Mouse (Mus musculus): ENCODE results near the gene Rbm47. TPM values are rescaled to one million over a fixed set of nuclear protein-coding genes. Genes with fewer than 3 reads are reported as not detected.
A peak's percentile ranks its signal among the peaks of the same experiment; 100 is the strongest.

Rbm47 gene
- polyA plus RNA-seq, 1 experiment from 2014 or later, result 70.7 TPM

DNA sequence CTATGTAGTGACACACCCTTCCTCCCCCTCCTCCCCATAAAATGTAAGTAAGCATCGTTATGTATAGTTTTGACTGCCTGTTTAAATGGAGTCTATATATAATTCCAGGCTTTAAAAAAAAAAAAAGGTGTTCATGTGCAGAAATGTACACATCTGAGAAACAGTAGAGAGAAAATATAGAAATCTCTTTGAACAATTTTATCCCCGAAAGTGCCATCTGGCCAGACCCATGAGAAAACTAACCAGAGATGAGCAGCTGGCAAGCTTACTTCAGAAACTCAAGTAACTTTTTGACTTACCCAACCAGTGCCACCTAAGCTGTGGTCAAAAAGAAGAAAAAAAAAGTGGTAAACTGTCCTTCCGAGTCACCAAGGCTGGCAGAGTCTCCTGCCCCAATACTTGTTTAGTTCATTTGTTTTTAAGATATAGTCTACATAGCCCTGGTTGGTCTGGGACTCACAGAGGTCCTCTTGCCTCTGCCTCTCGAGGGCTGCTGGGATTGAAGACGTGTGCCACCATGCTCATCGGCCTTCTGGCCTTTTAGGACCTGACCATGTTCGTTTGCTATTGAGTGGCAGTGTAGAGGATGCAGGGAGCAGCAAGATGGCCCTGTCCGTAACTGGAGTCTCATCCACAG is 4.3 kb downstream of the Rbm47 start:
- H3K27ac ChIP-seq (replicated peaks), result no peak overlapping the region
- H3K4me1 ChIP-seq (replicated peaks; ENCODE audit: control insufficient read depth, insufficient read depth), result no peaks in the 10 kb centered on the region
- no peak for DNase-seq (ENCODE audit: low spot score)
- H3K4me3 ChIP-seq (ENCODE audit: low read depth, low read length), result no peak overlapping the region
- no peak for ATAC-seq (ENCODE audit: low FRiP score, low TSS enrichment)
- 86% methylated on average over 8 of the region's 8 CpGs for WGBS
- no peaks in the 10 kb centered on the region for H3K36me3 ChIP-seq (ENCODE audit: control insufficient read depth, insufficient read depth, low read length)
- H3K9ac ChIP-seq (ENCODE audit: low read length), result no peak overlapping the region
- H3K27me3 ChIP-seq (ENCODE audit: control insufficient read depth, insufficient read depth, low read length), result no peaks in the 10 kb centered on the region
- H3K4me2 ChIP-seq (replicated peaks; ENCODE audit: low read depth), result no peak overlapping the region
- TF ChIP-seq CTCF (IDR thresholded peaks at IDR 0.05; ENCODE audit: low read depth) (no peak), EP300 (optimal IDR thresholded peaks at IDR 0.05) (no peak)
- no peaks in the 10 kb centered on the region for H3K9me3 ChIP-seq (ENCODE audit: control insufficient read depth, low read length)

DNA sequence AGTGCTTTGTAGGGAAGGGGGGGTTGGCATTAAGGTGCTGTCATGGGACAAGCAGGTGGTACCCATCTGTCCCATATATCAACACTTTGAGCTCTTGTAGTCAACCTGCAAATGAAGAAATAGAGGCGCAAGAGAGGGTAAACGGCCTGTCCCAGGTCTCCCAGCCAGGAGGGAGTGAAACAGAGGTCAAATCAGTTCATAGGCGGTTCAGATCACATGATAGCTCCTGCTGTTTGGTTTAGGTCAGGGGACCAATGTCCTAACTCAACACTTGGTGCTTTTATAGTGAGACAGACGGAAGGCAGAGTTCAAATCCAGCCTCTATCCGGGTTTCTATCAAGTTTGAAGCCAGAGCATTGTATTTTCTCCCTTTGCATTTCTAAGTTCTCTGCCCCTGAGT is 6.0 kb downstream of the Rbm47 start:
- Histone ChIP-seq H3K9ac (ENCODE audit: low read length) (no peak overlapping the region), H3K4me2 (replicated peaks; ENCODE audit: low read depth) (no peak overlapping the region), H3K27me3 (ENCODE audit: control insufficient read depth, insufficient read depth, low read length) (no peaks in the 10 kb centered on the region), H3K36me3 (ENCODE audit: control insufficient read depth, insufficient read depth, low read length) (no peaks in the 10 kb centered on the region), H3K27ac (replicated peaks) (no peak overlapping the region), H3K9me3 (ENCODE audit: control insufficient read depth, low read length) (no peaks in the 10 kb centered on the region), H3K4me1 (replicated peaks; ENCODE audit: control insufficient read depth, insufficient read depth) (no peaks in the 10 kb centered on the region), H3K4me3 (ENCODE audit: low read depth, low read length) (no peak overlapping the region)
- 76% methylated on average over 5 of the region's 5 CpGs for WGBS
- DNase-seq (ENCODE audit: low spot score) (no peak), ATAC-seq (ENCODE audit: low FRiP score, low TSS enrichment) (no peak)
- TF ChIP-seq CTCF (IDR thresholded peaks at IDR 0.05; ENCODE audit: low read depth) (no peak), EP300 (optimal IDR thresholded peaks at IDR 0.05) (no peak)

DNA sequence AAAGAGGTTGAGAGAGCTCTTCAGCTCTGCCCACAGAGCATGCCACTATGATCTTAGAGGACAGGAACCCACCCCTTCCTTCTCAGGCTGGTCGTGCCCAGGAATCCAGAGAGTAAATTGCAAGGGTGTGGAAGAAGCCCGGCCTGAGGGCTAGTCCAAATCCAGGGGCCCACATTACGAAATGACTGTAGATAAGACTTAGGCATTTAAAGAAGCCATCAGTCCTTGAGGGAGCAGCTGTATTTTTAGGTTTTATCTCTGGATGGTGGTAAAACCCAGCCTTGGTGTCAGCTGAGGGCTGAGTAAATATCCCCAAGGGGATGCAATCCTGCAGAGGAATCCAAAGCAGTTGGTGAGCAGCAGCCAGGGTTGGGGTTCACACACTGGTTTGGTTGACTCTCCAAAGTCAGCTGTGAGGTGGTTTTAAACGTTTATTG is 6.7 kb downstream of the Rbm47 start:
- no peaks in the 10 kb centered on the region for H3K36me3 ChIP-seq (ENCODE audit: control insufficient read depth, insufficient read depth, low read length)
- TF ChIP-seq EP300 (optimal IDR thresholded peaks at IDR 0.05) (no peak), CTCF (IDR thresholded peaks at IDR 0.05; ENCODE audit: low read depth) (no peak)
- H3K9me3 ChIP-seq (ENCODE audit: control insufficient read depth, low read length), result no peaks in the 10 kb centered on the region
- H3K4me2 ChIP-seq (replicated peaks; ENCODE audit: low read depth), result no peak overlapping the region
- 29% methylated on average over 4 of the region's 4 CpGs for WGBS
- H3K27ac ChIP-seq (replicated peaks), result no peak overlapping the region
- H3K4me1 ChIP-seq (replicated peaks; ENCODE audit: control insufficient read depth, insufficient read depth), result no peaks in the 10 kb centered on the region
- no peak overlapping the region for H3K4me3 ChIP-seq (ENCODE audit: low read depth, low read length)
- ATAC-seq (ENCODE audit: low FRiP score, low TSS enrichment), result no peak
- DNase-seq (ENCODE audit: low spot score), result no peak
- H3K9ac ChIP-seq (ENCODE audit: low read length), result no peak overlapping the region
- no peaks in the 10 kb centered on the region for H3K27me3 ChIP-seq (ENCODE audit: control insufficient read depth, insufficient read depth, low read length)

DNA sequence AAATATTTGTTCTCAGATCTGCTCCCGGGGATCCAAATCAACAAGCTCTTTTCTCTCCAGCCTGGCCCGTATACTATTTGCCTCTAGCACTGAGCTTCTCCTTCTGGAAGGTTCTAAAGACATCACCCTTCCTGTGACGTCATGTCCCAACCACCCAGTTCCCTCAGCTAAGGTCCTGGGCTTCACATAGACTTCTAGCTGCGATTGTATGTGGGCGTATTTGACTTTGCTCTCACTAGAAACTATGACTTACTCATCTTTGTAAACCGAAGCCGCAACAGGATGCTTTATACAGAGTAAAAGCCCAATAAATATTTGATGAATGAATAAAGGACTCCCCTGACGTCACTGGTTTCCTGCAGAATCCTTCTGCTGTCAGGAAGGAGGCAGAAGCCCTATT is 7.2 kb downstream of the Rbm47 start:
- no peaks in the 10 kb centered on the region for H3K27me3 ChIP-seq (ENCODE audit: control insufficient read depth, insufficient read depth, low read length)
- 59% methylated on average over 8 of the region's 8 CpGs for WGBS
- H3K9ac ChIP-seq (ENCODE audit: low read length), result no peak overlapping the region
- no peaks in the 10 kb centered on the region for H3K4me1 ChIP-seq (replicated peaks; ENCODE audit: control insufficient read depth, insufficient read depth)
- H3K9me3 ChIP-seq (ENCODE audit: control insufficient read depth, low read length), result no peaks in the 10 kb centered on the region
- TF ChIP-seq CTCF (IDR thresholded peaks at IDR 0.05; ENCODE audit: low read depth) (no peak), EP300 (optimal IDR thresholded peaks at IDR 0.05) (no peak)
- H3K27ac ChIP-seq (replicated peaks), result no peak overlapping the region
- H3K4me3 ChIP-seq (ENCODE audit: low read depth, low read length), result no peak overlapping the region
- no peak overlapping the region for H3K4me2 ChIP-seq (replicated peaks; ENCODE audit: low read depth)
- DNase-seq (ENCODE audit: low spot score) (no peak), ATAC-seq (ENCODE audit: low FRiP score, low TSS enrichment) (no peak)
- no peaks in the 10 kb centered on the region for H3K36me3 ChIP-seq (ENCODE audit: control insufficient read depth, insufficient read depth, low read length)

DNA sequence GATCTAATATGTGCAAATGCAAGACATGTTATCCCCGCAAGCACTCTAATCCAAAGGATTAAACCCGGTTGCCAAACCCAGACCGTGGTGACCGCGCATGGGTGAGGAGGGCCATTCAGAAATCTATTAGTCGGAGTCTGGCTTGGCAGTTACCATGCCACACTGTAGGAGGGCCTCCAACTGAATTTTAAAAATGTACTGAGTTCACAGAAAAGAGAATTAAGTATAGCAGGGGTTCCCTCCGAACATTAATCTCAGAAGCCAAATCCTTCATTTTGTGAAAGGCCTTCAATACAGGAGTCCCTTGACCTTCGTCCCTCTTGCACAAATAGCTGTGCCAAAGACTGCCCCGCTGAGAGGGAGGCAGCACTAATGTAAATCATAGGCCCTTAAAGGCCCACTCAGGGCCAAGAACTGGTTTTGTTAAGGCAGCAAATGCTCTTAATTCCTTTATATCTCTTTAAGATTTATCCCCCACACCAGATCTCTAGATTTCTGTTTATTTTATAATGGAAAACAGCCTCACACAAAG is 16.4 kb downstream of the Rbm47 start:
- TF ChIP-seq EP300 (optimal IDR thresholded peaks at IDR 0.05), result no peak
- TF ChIP-seq CTCF (IDR thresholded peaks at IDR 0.05; ENCODE audit: low read depth), result no peak
- Histone ChIP-seq H3K9me3 (ENCODE audit: control insufficient read depth, low read length) (no peaks in the 10 kb centered on the region), H3K4me3 (ENCODE audit: low read depth, low read length) (no peak overlapping the region), H3K4me1 (replicated peaks; ENCODE audit: control insufficient read depth, insufficient read depth) (no peaks in the 10 kb centered on the region), H3K27me3 (ENCODE audit: control insufficient read depth, insufficient read depth, low read length) (no peaks in the 10 kb centered on the region), H3K4me2 (replicated peaks; ENCODE audit: low read depth) (no peak overlapping the region), H3K27ac (replicated peaks) (no peak overlapping the region), H3K36me3 (ENCODE audit: control insufficient read depth, insufficient read depth, low read length) (no peaks in the 10 kb centered on the region), H3K9ac (ENCODE audit: low read length) (no peak overlapping the region)
- DNase-seq (ENCODE audit: low spot score) (no peak), ATAC-seq (ENCODE audit: low FRiP score, low TSS enrichment) (no peak)
- 65% methylated on average over 9 of the region's 9 CpGs for WGBS

DNA sequence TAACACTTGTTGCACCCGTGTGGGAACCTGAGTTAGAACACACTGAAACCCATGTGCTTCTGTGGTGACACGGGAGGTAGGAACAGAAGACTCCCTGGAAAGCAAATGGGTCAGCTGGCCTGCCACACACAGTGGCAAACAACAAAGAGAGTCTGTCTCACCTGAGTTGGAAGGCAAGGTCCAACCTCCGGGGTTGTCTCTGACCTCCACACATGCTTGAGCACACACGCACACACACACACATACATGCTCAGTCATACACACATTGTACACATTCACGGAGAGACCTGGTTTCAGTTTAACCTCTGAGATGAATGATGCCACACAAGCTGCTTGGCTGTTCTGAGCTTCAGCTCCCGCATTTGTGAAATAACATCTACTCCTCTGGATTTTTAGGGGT is 18.3 kb downstream of the Rbm47 start:
- no peak overlapping the region for H3K27ac ChIP-seq (replicated peaks)
- DNase-seq (ENCODE audit: low spot score) (peak; percentile 58), ATAC-seq (ENCODE audit: low FRiP score, low TSS enrichment) (peak; percentile 45)
- H3K27me3 ChIP-seq (ENCODE audit: control insufficient read depth, insufficient read depth, low read length), result no peaks in the 10 kb centered on the region
- H3K4me1 ChIP-seq (replicated peaks; ENCODE audit: control insufficient read depth, insufficient read depth), result no peaks in the 10 kb centered on the region
- H3K9ac ChIP-seq (ENCODE audit: low read length), result no peak overlapping the region
- H3K9me3 ChIP-seq (ENCODE audit: control insufficient read depth, low read length), result no peaks in the 10 kb centered on the region
- no peak overlapping the region for H3K4me2 ChIP-seq (replicated peaks; ENCODE audit: low read depth)
- 73% methylated on average over 6 of the region's 6 CpGs for WGBS
- no peaks in the 10 kb centered on the region for H3K36me3 ChIP-seq (ENCODE audit: control insufficient read depth, insufficient read depth, low read length)
- H3K4me3 ChIP-seq (ENCODE audit: low read depth, low read length), result no peak overlapping the region
- no peak for TF ChIP-seq CTCF (IDR thresholded peaks at IDR 0.05; ENCODE audit: low read depth)
- no peak for TF ChIP-seq EP300 (optimal IDR thresholded peaks at IDR 0.05)

Measured in stomach, postnatal 0 days (tissue).